Mouse (Mus musculus) intestine, embryonic 16.5 days (tissue): ENCODE measurements around the gene Tbrg1. TPM values are rescaled to one million over a fixed set of nuclear protein-coding genes. Genes with fewer than 3 reads are reported as not detected.

ENCODE experiments used
- ATAC-seq: fragments of 200-750 bp; cut with Nextera tagmentation; 2 replicates; pipeline ENCODE4 v1.8.0; 2017; ENCODE audit warnings: moderate TSS enrichment, moderate library complexity
- H3K27ac ChIP-seq: fragments of 300-500 bp; sonication (generic); 2 replicates; pipeline ENCODE4 v1.5.1; 2014; ENCODE audit warnings: mild to moderate bottlenecking, low read length
- H3K27me3 ChIP-seq: fragments of 300-500 bp; sonication (generic); replicated peaks from 2 replicates; pipeline ENCODE4 v1.6.1; 2014; ENCODE audit warnings: low read length, control low read depth, mixed read lengths; ENCODE audit not compliant: control insufficient read depth, insufficient read depth
- H3K36me3 ChIP-seq: fragments of 300-500 bp; sonication (generic); 2 replicates; pipeline ENCODE4 v1.6.1; 2014; ENCODE audit warnings: low read length, control low read depth; ENCODE audit not compliant: control insufficient read depth, insufficient read depth
- H3K4me1 ChIP-seq: fragments of 300-500 bp; sonication (generic); 2 replicates; pipeline ENCODE4 v1.6.1; 2014; ENCODE audit warnings: low read length, control low read depth, mixed read lengths; ENCODE audit not compliant: control insufficient read depth, insufficient read depth
- H3K4me2 ChIP-seq: fragments of 300-500 bp; sonication (generic); 2 replicates; pipeline ENCODE4 v1.6.1; 2014; ENCODE audit warnings: low read depth, low read length, control low read depth
- H3K4me3 ChIP-seq: fragments of 300-500 bp; sonication (generic); 2 replicates; pipeline ENCODE4 v1.5.1; 2014; ENCODE audit warnings: mild to moderate bottlenecking, low read length
- H3K9ac ChIP-seq: fragments of 300-500 bp; sonication (generic); 2 replicates; pipeline ENCODE4 v1.6.1; 2014; ENCODE audit warnings: low read depth, low read length
- H3K9me3 ChIP-seq: fragments of 300-500 bp; sonication (generic); 2 replicates; pipeline ENCODE4 v1.6.1; 2016; ENCODE audit warnings: low read length, control low read depth; ENCODE audit not compliant: control insufficient read depth
- WGBS: fragments of 180-500 bp; shearing (Covaris S2); extraction: QIAGEN DNeasy Blood & Tissue Kit; methylation state at CpG from one replicate; pipeline ENCODE4 v1.1.7; 2014; 5-methylcytosine and 5-hydroxymethylcytosine counted together
- polyA plus RNA-seq: library from polyadenylated mRNA; unstranded; fragments of >200 nt; fragmentation: Nextera tagmentation; extraction: Ambion mirVana; gene quantifications from 2 replicates; pipeline ENCODE4 v1.2.1, GENCODE M21; 2015

Tbrg1 gene
- 191 and 203 TPM in 2 replicates for polyA plus RNA-seq

DNA sequence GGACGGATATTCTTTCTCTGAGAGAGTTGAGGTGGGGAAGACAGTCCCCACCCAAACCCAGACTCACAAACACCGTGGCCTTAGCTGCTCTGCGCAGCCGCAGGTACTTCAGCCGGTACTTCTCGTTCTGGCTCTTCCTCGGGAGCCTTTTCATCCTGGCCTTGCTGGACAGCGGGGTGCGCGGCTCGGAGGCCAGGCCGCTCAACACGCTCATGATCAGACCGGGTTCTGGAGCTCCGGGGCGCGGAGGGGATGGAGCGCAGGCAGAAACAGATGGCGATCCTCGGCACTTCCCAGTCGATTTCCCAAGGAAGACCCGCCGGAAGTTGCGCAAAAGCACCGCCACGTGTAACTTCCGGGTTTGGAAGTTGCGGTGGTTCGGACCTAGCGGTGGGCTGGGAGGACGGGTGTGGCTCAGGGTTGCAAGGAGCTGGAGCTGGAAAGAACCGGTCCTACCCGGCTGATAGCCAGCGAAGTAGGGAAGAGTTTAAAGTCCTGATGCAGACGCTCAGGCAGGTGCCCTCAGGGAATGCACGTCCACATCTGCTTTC is at the start of gene Tbrg1:
Tbrg1 (minus strand) TSS at position 382 of the 551 bp plus-strand sequence.
- Histone ChIP-seq H3K4me2 (peak within 1 kb of the TSS; percentile 70), H3K9ac (peak within 1 kb of the TSS; percentile 88), H3K36me3 (peaks cover 15% of the 10 kb centered on the region), H3K4me3 (peak within 1 kb of the TSS; percentile 85), H3K27ac (peak within 1 kb of the TSS; percentile 96), H3K9me3 (no peaks in the 10 kb centered on the region), H3K27me3 (no peaks in the 10 kb centered on the region), H3K4me1 (no peaks in the 10 kb centered on the region; the same call in 1 of the 2 replicates)
- WGBS = 1% methylated on average over 36 of the region's 36 CpGs
- peak; percentile 98 for ATAC-seq

GRCm38 (mm10) chr9:37689970-37690686 is 33.0 kb upstream of the Tbrg1 start:
- Histone ChIP-seq H3K36me3 (no peaks in the 10 kb centered on the region), H3K4me3 (no peak overlapping the region)
- ATAC-seq = no peak

GRCm38 (mm10) chr9:37687941-37688303 is 30.8 kb upstream of the Tbrg1 start:
- Histone ChIP-seq H3K36me3 (no peaks in the 10 kb centered on the region), H3K27me3 (no peaks in the 10 kb centered on the region), H3K4me3 (no peak overlapping the region), H3K27ac (no peak overlapping the region), H3K4me1 (no peaks in the 10 kb centered on the region), H3K9me3 (no peaks in the 10 kb centered on the region), H3K4me2 (no peak overlapping the region), H3K9ac (no peak overlapping the region)
- WGBS = 52% methylated on average over 3 of the region's 3 CpGs
- no peak for ATAC-seq

More at GRCm38 (mm10) chr9:37689970-37690686, 33.0 kb upstream of the Tbrg1 start:
- 65% methylated on average over 5 of the region's 5 CpGs for WGBS
- H3K4me1 ChIP-seq = no peaks in the 10 kb centered on the region
- H3K27ac ChIP-seq = no peak overlapping the region
- H3K9me3 ChIP-seq = no peaks in the 10 kb centered on the region
- H3K9ac ChIP-seq = no peak overlapping the region
- H3K27me3 ChIP-seq = no peaks in the 10 kb centered on the region
- no peak overlapping the region for H3K4me2 ChIP-seq

DNA sequence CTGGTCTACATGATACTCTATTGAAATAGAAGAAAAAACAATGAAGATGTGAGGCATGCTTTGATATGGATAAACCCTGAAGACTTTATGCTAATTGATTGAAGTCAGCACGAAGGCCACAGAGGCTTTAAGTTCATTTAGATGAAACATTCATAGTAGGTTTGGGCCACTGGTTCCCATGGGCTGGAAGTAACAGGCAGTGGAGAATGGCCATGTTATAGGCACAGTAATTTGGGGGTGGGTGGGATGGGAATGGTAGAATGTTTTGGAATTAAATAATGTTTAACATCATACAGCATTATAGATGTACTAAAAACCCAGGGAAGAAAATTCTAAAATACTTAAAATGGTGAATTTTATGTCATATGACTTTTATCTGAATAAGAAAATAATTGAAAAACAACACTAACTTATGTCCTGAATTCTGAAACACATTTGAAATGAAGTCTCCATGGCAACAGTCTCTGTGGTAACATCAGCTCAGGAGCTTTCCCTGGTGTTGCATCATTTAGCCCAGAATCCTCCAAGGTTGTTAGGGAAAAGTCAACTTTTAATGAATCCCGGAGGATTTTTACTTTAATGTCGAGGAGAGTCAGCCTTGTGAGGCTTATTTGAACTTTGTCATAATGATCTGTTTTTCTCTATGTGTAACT is 30.3 kb upstream of the Tbrg1 start:
- Histone ChIP-seq H3K4me2 (no peak overlapping the region), H3K4me3 (no peak overlapping the region), H3K27me3 (no peaks in the 10 kb centered on the region), H3K27ac (no peak overlapping the region), H3K36me3 (no peaks in the 10 kb centered on the region), H3K4me1 (no peaks in the 10 kb centered on the region), H3K9ac (no peak overlapping the region), H3K9me3 (no peaks in the 10 kb centered on the region)
- no peak for ATAC-seq
- WGBS = 80% methylated on average over 3 of the region's 3 CpGs

DNA sequence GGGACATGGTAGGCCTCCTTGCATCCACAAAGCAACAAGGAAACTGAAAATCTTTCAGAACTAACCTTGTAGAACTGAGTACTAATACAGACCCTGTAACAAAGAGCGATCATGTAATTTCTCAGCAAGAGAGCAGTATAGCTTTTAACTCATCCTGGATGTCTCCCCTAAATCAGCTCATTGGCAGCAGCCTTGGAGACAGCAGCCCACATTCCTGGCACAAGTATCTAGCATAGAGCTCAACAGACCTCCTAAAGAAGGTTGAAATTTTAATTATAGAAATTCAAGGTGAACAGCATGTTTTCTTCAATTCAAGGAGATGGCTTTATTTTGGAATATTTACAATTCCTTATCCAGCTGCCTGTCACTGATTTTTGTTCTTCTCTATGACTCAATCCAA is 24.0 kb upstream of the Tbrg1 start:
- no peaks in the 10 kb centered on the region for H3K36me3 ChIP-seq
- no peaks in the 10 kb centered on the region for H3K27me3 ChIP-seq
- no peak overlapping the region for H3K4me2 ChIP-seq
- H3K27ac ChIP-seq = no peak overlapping the region
- H3K4me1 ChIP-seq = no peaks in the 10 kb centered on the region
- H3K9ac ChIP-seq = no peak overlapping the region
- H3K9me3 ChIP-seq = no peaks in the 10 kb centered on the region
- H3K4me3 ChIP-seq = no peak overlapping the region
- ATAC-seq = no peak
- 88% methylated on average over 1 of the region's 1 CpGs for WGBS

- Histone ChIP-seq H3K36me3 (no peaks in the 10 kb centered on the region), H3K4me1 (no peaks in the 10 kb centered on the region), H3K9ac (no peak overlapping the region), H3K27ac (no peak overlapping the region), H3K4me2 (no peak overlapping the region), H3K4me3 (no peak overlapping the region), H3K9me3 (no peaks in the 10 kb centered on the region), H3K27me3 (no peaks in the 10 kb centered on the region)
- no peak for ATAC-seq
- 79% methylated on average over 4 of the region's 4 CpGs for WGBS
Measured at GRCm38 (mm10) chr9:37675287-37675686, 18.2 kb upstream of the Tbrg1 start.

DNA sequence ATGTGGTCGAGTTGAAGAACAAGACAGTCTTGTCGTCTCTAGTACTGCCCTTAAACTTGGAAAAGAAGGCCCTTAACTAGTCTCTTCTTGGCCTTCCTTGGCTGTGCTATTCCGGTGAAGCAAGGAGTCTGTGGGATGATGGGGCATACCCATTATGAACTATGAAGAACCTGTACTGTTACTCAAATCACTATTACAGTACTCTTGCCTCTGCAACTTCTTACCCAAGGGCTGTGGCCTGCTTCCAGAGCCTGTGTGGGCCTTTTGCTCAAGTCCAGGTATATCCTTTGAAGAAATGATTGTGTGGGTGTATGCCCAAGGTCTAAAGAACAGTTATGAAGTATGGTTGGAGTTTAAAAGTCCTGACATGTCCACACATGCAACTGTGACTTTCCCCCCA is 13.1 kb upstream of the Tbrg1 start:
- Histone ChIP-seq H3K4me3 (no peak overlapping the region), H3K4me1 (no peaks in the 10 kb centered on the region), H3K9ac (no peak overlapping the region), H3K36me3 (no peaks in the 10 kb centered on the region), H3K27ac (no peak overlapping the region), H3K4me2 (no peak overlapping the region), H3K9me3 (no peaks in the 10 kb centered on the region), H3K27me3 (no peaks in the 10 kb centered on the region)
- WGBS = 88% methylated on average over 3 of the region's 3 CpGs
- no peak for ATAC-seq

DNA sequence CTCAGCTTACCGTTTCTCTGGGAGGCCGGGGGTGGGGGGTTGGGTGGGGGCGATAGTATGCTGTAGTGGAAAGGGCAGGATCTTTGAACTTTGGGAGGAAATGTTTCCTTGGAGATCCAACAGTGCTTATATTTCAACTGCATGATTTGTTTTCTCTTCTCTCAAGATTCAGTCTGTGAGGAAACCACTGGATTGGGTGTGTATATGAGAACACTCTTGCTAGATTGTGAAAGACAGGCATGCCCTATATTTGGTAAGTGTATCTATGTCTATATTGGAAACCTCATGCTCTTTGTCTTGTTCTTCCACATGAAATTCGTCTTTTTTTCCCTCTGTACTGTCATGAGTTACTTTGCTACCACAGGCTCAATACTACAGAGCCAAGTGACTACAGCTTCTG is 12.6 kb upstream of the Tbrg1 start:
- Histone ChIP-seq H3K9ac (no peak overlapping the region), H3K4me2 (no peak overlapping the region), H3K4me3 (no peak overlapping the region), H3K9me3 (no peaks in the 10 kb centered on the region), H3K27ac (no peak overlapping the region), H3K27me3 (no peaks in the 10 kb centered on the region), H3K4me1 (no peaks in the 10 kb centered on the region), H3K36me3 (no peaks in the 10 kb centered on the region)
- ATAC-seq = no peak
- WGBS = 49% methylated on average over 4 of the region's 4 CpGs

DNA sequence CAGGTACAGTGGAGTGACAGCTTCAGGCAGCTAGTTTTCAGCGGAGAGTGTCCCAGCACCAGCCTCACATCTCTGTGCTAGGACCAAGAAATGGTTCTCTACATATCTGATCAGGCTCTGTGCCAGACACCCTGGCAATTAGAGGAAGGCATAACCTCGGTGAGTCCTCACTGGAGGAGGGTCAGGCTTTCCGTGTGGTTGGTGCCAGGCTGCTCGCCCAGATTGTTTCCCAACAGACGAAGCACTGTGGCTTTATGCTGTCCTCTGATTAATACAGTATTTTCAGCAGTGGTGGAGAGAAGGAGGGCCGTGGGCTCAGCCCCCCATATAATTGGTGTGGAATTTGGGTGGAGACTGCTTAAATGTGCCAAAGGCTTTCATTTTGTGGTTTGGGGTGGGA is 12.0 kb upstream of the Tbrg1 start, which contains the start of gene Panx3:
Panx3 (minus strand) TSS at position 121 of the 400 bp plus-strand sequence.
- H3K27ac ChIP-seq = no peak within 1 kb of the TSS
- no peaks in the 10 kb centered on the region for H3K4me1 ChIP-seq
- no peaks in the 10 kb centered on the region for H3K36me3 ChIP-seq
- H3K9ac ChIP-seq = no peak within 1 kb of the TSS
- WGBS = 69% methylated on average over 6 of the region's 6 CpGs
- H3K4me3 ChIP-seq = no peak within 1 kb of the TSS
- H3K27me3 ChIP-seq = no peaks in the 10 kb centered on the region
- H3K9me3 ChIP-seq = no peaks in the 10 kb centered on the region
- no peak within 1 kb of the TSS for H3K4me2 ChIP-seq
- ATAC-seq = no peak
